Mouse (Mus musculus) testis, adult 2 months (tissue): ENCODE results near the gene Cd200r4.

Experiments
- CTCF ChIP-seq: fragments of 200-500 bp; IDR thresholded peaks from 2 replicates; pipeline ENCODE4 v1.5.1; 2012; ENCODE audit warnings: low read depth, mild to moderate bottlenecking, inconsistent platforms, low read length, moderate library complexity; ENCODE audit not compliant: control insufficient read depth, insufficient read depth, insufficient replicate concordance
- POLR2A ChIP-seq: fragments of 200-500 bp; IDR thresholded peaks from 2 replicates; pipeline ENCODE4 v1.6.1; 2012; ENCODE audit warnings: low read depth, mild to moderate bottlenecking, inconsistent platforms, low read length, moderate library complexity; ENCODE audit not compliant: control insufficient read depth

DNA sequence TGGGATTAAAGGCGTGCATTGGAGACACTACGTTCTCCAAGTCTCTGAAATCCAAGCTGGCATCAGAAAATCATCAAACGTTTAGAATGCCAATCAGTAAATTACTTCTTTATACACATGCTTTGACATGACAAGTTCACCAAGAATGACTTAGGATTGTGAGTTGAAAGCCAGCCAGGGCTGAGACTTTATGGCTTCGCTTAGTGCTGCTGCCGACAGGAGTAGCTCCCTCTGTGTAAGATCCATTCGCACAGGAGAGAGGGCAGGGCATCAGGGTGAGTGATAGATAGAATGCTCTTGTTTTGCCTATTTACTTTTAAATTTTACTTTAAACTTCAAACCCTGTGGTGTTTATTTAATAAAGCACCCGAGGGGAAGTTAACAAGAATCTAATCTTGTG is 44.0 kb upstream of the Cd200r4 start:
- no peak for TF ChIP-seq CTCF
- no peak for TF ChIP-seq POLR2A
